Mouse (Mus musculus) liver, adult 2 months (tissue): ENCODE results near the gene Cavin1. TPM values are rescaled to one million over a fixed set of nuclear protein-coding genes. Genes with fewer than 3 reads are reported as not detected.

Experiments used
- DNase-seq: peaks from one replicate; pipeline ENCODE4 v3.0.0-alpha.2; 2011; ENCODE audit warnings: low read depth, low spot score; ENCODE audit errors: extremely low read depth
- H3K27ac ChIP-seq: fragments of 200-500 bp; replicated peaks from 2 replicates; pipeline ENCODE4 v1.5.1; 2012; ENCODE audit warnings: low read depth, mild to moderate bottlenecking, control low read depth, inconsistent platforms, low read length; ENCODE audit not compliant: insufficient read depth
- H3K27me3 ChIP-seq: fragments of 200-500 bp; 2 replicates; pipeline ENCODE4 v1.6.1; 2012; ENCODE audit warnings: mild to moderate bottlenecking, moderate library complexity, low read length, inconsistent platforms; ENCODE audit not compliant: control insufficient read depth, insufficient read depth
- H3K36me3 ChIP-seq: fragments of 200-500 bp; 2 replicates; pipeline ENCODE4 v1.6.1; 2012; ENCODE audit warnings: low read length, inconsistent platforms; ENCODE audit not compliant: control insufficient read depth, insufficient read depth
- H3K4me1 ChIP-seq: fragments of 200-500 bp; 2 replicates; pipeline ENCODE4 v1.6.1; 2011; ENCODE audit warnings: low read length; ENCODE audit not compliant: control insufficient read depth, insufficient read depth
- H3K4me3 ChIP-seq: fragments of 200-500 bp; 2 replicates; pipeline ENCODE4 v1.5.1; 2011; ENCODE audit warnings: low read depth, mild to moderate bottlenecking, control low read depth, low read length, moderate library complexity; ENCODE audit not compliant: insufficient read depth
- H3K79me2 ChIP-seq: fragments of 200-500 bp; 2 replicates; pipeline ENCODE4 v1.6.1; 2012; ENCODE audit warnings: inconsistent platforms, mild to moderate bottlenecking, low read length, moderate library complexity; ENCODE audit not compliant: control insufficient read depth, insufficient read depth
- H3K9ac ChIP-seq: fragments of 200-500 bp; 2 replicates; pipeline ENCODE4 v1.6.1; 2012; ENCODE audit warnings: low read depth, mild to moderate bottlenecking, control low read depth, inconsistent platforms, low read length
- CTCF ChIP-seq: fragments of 200-500 bp; IDR thresholded peaks from 2 replicates; pipeline ENCODE4 v1.5.1; 2011; ENCODE audit warnings: low read depth, low read length, control low read depth
- POLR2A ChIP-seq: fragments of 200-500 bp; IDR thresholded peaks from 2 replicates; pipeline ENCODE4 v1.6.1; 2011; ENCODE audit warnings: low read length, control low read depth; ENCODE audit not compliant: insufficient read depth; ENCODE audit errors: extremely low read depth
- WGBS: fragments of 180-500 bp; shearing (Covaris S2); methylation state at CpG from one replicate; pipeline ENCODE4 v1.1.7; 2018; 5-methylcytosine and 5-hydroxymethylcytosine counted together
- polyA plus RNA-seq: library from polyadenylated mRNA; depleted of rRNA; stranded (reverse); fragments of >200 nt; gene quantifications from 2 replicates; pipeline ENCODE4 v1.2.3, GENCODE M21; 2012
- total RNA-seq: library from RNA; depleted of rRNA; stranded (reverse); fragments of >200 nt; gene quantifications from 2 replicates; pipeline ENCODE4 v1.2.3, GENCODE M21; 2014

Cavin1 gene
- total and polyA plus RNA-seq, 2 experiments: 4.0 to 4.1 TPM

DNA sequence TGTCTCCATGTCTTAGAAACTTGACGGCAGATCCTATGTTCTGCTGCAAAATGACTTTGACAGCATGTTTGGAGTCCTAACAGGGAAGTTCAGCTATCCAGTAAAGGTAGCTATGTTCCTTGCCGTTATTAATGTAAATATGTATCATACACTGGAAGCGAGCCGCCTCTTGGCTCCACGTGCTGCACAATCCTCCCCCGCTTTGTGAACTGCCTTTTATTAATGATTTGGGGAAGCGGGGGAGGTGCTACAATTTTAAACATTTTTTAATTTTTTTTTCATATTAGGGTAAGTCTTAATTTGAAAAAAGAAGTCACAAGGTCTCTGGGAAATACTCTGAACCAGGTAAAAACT, 13.1 kb upstream of the Cavin1 start:
- no peaks in the 10 kb centered on the region for H3K27me3 ChIP-seq
- DNase-seq: no peak
- H3K4me3 ChIP-seq: no peak overlapping the region
- H3K27ac ChIP-seq: no peak overlapping the region
- 79% methylated on average over 7 of the region's 7 CpGs for WGBS
- no peak overlapping the region for H3K9ac ChIP-seq
- H3K4me1 ChIP-seq: peaks cover 5% of the 10 kb centered on the region; the same call in 1 of the 2 replicates
- no peaks in the 10 kb centered on the region for H3K79me2 ChIP-seq
- TF ChIP-seq POLR2A (no peak), CTCF (no peak)
- no peaks in the 10 kb centered on the region for H3K36me3 ChIP-seq

DNA sequence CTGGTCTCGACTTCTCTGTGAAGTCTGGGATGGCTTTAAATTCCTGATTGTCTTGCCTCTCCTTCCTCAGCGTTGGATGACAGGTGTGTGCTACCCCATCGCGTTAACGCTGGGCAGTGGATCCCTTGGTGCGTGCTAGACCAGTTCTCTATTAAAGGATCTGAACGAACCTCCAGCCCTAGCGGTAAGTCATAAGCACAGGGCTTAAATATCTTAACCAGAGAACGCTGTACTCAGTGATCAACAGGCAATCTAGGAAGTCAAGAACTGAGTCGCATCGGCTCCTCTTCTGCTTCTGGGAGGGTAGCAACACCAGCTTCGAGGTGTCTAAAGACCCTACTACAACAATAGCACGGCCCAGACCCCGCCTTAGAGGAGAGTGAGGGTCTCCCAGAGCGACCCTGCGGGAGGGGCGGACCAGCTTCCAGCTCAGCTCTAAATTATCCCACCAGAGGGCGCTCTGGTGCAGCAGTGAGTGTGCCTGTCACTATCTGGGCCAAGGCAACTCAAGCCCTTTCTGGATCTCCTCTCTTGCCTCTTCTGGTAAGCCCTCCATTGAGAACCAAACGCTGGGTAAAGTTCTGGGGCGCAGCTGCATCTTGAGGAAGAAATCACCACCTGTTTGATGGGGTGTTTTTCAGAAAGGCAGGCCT, 12.6 kb upstream of the Cavin1 start:
- Histone ChIP-seq H3K79me2 (no peaks in the 10 kb centered on the region), H3K27ac (no peak overlapping the region), H3K4me3 (peak overlapping the region; percentile 37), H3K27me3 (no peaks in the 10 kb centered on the region), H3K36me3 (no peaks in the 10 kb centered on the region), H3K4me1 (peaks cover 5% of the 10 kb centered on the region; the same call in 1 of the 2 replicates), H3K9ac (peak overlapping the region; percentile 64)
- TF ChIP-seq POLR2A (no peak), CTCF (peak; percentile 96)
- peak; percentile 33 for DNase-seq
- WGBS: 2% methylated on average over 20 of the region's 20 CpGs

DNA sequence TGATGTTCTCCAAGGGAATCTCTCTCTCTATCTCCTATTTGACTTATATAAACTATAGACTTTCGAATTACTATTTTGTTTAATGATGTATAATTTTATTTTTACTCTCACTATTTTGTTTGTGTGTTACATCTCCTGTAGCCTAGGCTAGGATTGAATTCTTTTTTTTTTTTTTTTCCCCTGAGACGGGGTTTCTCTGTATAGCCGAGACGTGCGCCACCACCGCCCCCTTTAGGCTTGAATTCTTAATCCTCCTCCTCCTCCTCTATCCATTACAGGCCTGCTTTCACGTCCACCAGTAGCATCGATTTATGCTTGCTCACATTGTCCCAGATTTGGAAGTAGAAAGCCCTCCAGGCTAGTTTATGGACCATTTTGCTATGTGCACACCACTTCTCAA, 11.4 kb upstream of the Cavin1 start:
- Histone ChIP-seq H3K4me1 (peaks cover 5% of the 10 kb centered on the region; the same call in 1 of the 2 replicates), H3K79me2 (no peaks in the 10 kb centered on the region), H3K27ac (no peak overlapping the region), H3K27me3 (no peaks in the 10 kb centered on the region), H3K4me3 (no peak overlapping the region), H3K9ac (no peak overlapping the region), H3K36me3 (no peaks in the 10 kb centered on the region)
- no peak for TF ChIP-seq CTCF
- TF ChIP-seq POLR2A: no peak
- WGBS: 78% methylated on average over 8 of the region's 8 CpGs
- no peak for DNase-seq

DNA sequence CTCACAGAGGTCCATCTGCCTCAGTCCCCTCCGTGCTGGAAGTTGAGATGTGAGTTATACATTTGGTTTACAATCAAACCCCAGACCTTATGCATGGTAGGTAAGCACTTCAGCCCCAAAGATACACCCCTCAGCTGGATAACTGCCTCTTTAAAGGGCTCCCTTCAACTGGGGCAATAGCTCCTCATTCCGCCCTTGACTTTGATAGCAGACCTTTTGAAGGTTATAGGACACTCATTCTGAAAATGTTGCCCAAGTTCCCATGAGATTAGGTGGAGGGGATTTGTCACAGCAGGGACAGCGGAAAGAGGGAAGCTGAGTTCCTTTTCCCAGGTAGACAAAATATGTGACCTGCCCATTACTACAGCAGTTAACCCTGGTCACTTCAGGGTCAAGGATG, 10.5 kb upstream of the Cavin1 start:
- H3K9ac ChIP-seq: no peak overlapping the region
- WGBS: 90% methylated on average over 3 of the region's 3 CpGs
- H3K27me3 ChIP-seq: no peaks in the 10 kb centered on the region
- H3K4me1 ChIP-seq: peaks cover 5% of the 10 kb centered on the region; the same call in 1 of the 2 replicates
- no peaks in the 10 kb centered on the region for H3K36me3 ChIP-seq
- no peak overlapping the region for H3K27ac ChIP-seq
- no peaks in the 10 kb centered on the region for H3K79me2 ChIP-seq
- no peak for DNase-seq
- TF ChIP-seq CTCF (no peak), POLR2A (no peak)
- H3K4me3 ChIP-seq: no peak overlapping the region

DNA sequence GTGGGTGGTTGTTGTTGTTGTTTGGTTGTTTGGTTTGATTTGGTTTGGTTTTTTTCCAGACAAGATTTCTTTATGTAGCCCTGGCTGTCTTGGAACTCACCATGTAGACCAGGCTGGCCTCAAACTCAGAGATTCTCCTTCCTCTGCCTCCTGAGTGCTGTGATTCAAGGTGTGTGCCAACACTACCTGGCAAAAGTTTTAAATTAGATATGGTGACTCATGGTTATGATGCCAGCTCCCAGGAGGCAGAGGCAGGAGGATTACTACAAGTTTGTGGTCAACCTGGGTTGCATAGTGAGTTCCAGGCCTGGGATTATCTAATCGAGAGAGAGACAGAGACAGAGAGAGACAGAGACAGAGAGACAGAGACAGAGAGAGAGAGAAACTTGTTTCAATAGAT, 9.8 kb upstream of the Cavin1 start:
- Histone ChIP-seq H3K4me1 (peaks cover 5% of the 10 kb centered on the region; the same call in 1 of the 2 replicates), H3K4me3 (no peak overlapping the region), H3K79me2 (no peaks in the 10 kb centered on the region), H3K9ac (no peak overlapping the region), H3K27ac (no peak overlapping the region), H3K36me3 (no peaks in the 10 kb centered on the region), H3K27me3 (no peaks in the 10 kb centered on the region)
- TF ChIP-seq POLR2A (no peak), CTCF (no peak)
- no peak for DNase-seq
- 91% methylated on average over 1 of the region's 1 CpGs for WGBS

DNA sequence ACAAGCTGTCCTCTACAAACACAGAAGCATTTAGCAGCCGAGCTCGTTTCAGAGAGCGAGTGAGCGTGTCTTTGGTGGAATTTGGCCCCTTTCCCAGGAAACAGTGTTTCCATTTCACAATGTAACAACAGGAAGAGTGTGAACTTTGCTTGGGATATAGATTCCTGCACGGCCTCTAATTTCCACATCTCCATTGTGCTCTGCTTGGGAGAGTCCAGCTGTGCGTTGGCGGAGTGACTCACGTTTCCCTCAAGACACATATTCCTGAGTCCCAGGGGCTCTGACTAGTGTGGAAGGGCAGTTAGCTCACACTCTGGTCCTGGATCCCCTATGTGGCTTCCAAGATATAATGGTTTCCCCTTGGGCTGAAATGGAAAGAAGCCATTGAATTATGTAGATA, 9.2 kb upstream of the Cavin1 start:
- TF ChIP-seq CTCF (no peak), POLR2A (no peak)
- DNase-seq: peak; percentile 78
- Histone ChIP-seq H3K27ac (no peak overlapping the region), H3K79me2 (no peaks in the 10 kb centered on the region), H3K27me3 (no peaks in the 10 kb centered on the region), H3K9ac (no peak overlapping the region), H3K4me1 (peaks cover 5% of the 10 kb centered on the region; the same call in 1 of the 2 replicates), H3K36me3 (no peaks in the 10 kb centered on the region), H3K4me3 (no peak overlapping the region)
- 4% methylated on average over 8 of the region's 8 CpGs for WGBS
